Mouse (Mus musculus) ES-Bruce4 (cell line): ENCODE data around the gene Stoml1. TPM values are rescaled to one million over a fixed set of nuclear protein-coding genes. Genes with fewer than 3 reads are reported as not detected.

ENCODE experiments used
- H3K27ac ChIP-seq: 2 replicates; pipeline ENCODE4 v1.5.1; 2012; ENCODE audit warnings: low read length, inconsistent platforms; ENCODE audit not compliant: insufficient read depth
- H3K27me3 ChIP-seq: 2 replicates; pipeline ENCODE4 v1.6.1; 2012; ENCODE audit warnings: mild to moderate bottlenecking, low read length, inconsistent platforms; ENCODE audit not compliant: control insufficient read depth, poor library complexity, insufficient read depth, severe bottlenecking
- H3K36me3 ChIP-seq: 2 replicates; pipeline ENCODE4 v1.6.1; 2012; ENCODE audit warnings: inconsistent platforms, mild to moderate bottlenecking, low read length, moderate library complexity; ENCODE audit not compliant: control insufficient read depth, poor library complexity, insufficient read depth, severe bottlenecking
- H3K4me1 ChIP-seq: one replicate; pipeline ENCODE4 v1.8.1; 2011; ENCODE audit warnings: low read length; ENCODE audit not compliant: control insufficient read depth, insufficient read depth
- H3K4me3 ChIP-seq: 2 replicates; pipeline ENCODE4 v1.5.1; 2011; ENCODE audit warnings: low read depth, mild to moderate bottlenecking, low read length
- H3K9ac ChIP-seq: 2 replicates; pipeline ENCODE4 v1.6.1; 2012; ENCODE audit warnings: low read depth, mild to moderate bottlenecking, inconsistent platforms; ENCODE audit not compliant: poor library complexity, severe bottlenecking
- H3K9me3 ChIP-seq: replicated peaks from 2 replicates; pipeline ENCODE4 v1.6.1; 2012; ENCODE audit warnings: mild to moderate bottlenecking, low read length, inconsistent platforms; ENCODE audit not compliant: control insufficient read depth, poor library complexity, insufficient read depth, severe bottlenecking
- CTCF ChIP-seq: IDR thresholded peaks from one replicate; pipeline ENCODE4 v1.8.1; 2011; ENCODE audit warnings: low read depth, low read length
- EP300 ChIP-seq: IDR thresholded peaks from 2 replicates; pipeline ENCODE4 v1.6.1; 2011; ENCODE audit warnings: low read depth, low read length; ENCODE audit not compliant: insufficient read depth
- POLR2A ChIP-seq: IDR thresholded peaks from one replicate; pipeline ENCODE4 v1.8.1; 2011; ENCODE audit warnings: low read length; ENCODE audit not compliant: insufficient read depth
- polyA plus RNA-seq: library from polyadenylated mRNA; stranded (reverse); fragments of >200 nt; gene quantifications from 2 replicates; pipeline ENCODE4 v1.2.4, GENCODE M21; 2011; ENCODE audit warnings: low read depth; ENCODE audit not compliant: missing spikeins, insufficient read depth, insufficient read length

Stoml1 gene
- polyA plus RNA-seq, 1 experiment = 24.6 TPM

GRCm38 (mm10) chr9:58278821-58279723 is 26.1 kb downstream of the Stoml1 start:
- H3K36me3 ChIP-seq = no peaks in the 10 kb centered on the region
- peaks cover 2% of the 10 kb centered on the region for H3K4me1 ChIP-seq
- H3K4me3 ChIP-seq = no peak overlapping the region
- H3K27ac ChIP-seq = peak overlapping the region; percentile 99
- no peaks in the 10 kb centered on the region for H3K9me3 ChIP-seq
- peak; percentile 99 for TF ChIP-seq EP300
- TF ChIP-seq CTCF = no peak
- H3K27me3 ChIP-seq = no peaks in the 10 kb centered on the region
- peak overlapping the region; percentile 42 for H3K9ac ChIP-seq

- Histone ChIP-seq H3K4me1 (peaks cover 4% of the 10 kb centered on the region), H3K27ac (peak overlapping the region; percentile 99), H3K9ac (no peak overlapping the region; the same call in 1 of the 2 replicates), H3K9me3 (no peaks in the 10 kb centered on the region), H3K4me3 (no peak overlapping the region), H3K27me3 (no peaks in the 10 kb centered on the region), H3K36me3 (no peaks in the 10 kb centered on the region)
- peak; percentile 100 for TF ChIP-seq EP300
- no peak for TF ChIP-seq POLR2A
- no peak for TF ChIP-seq CTCF
Measured at GRCm38 (mm10) chr9:58279780-58280179, 26.8 kb downstream of the Stoml1 start.

- no peaks in the 10 kb centered on the region for H3K9me3 ChIP-seq
- H3K27me3 ChIP-seq = no peaks in the 10 kb centered on the region
- H3K4me1 ChIP-seq = peaks cover 8% of the 10 kb centered on the region
- H3K36me3 ChIP-seq = no peaks in the 10 kb centered on the region
- TF ChIP-seq CTCF (peak; percentile 47), EP300 (no peak)
- H3K4me3 ChIP-seq = no peak overlapping the region
- H3K27ac ChIP-seq = peak overlapping the region; percentile 99
- H3K9ac ChIP-seq = 0 out of 2 replicates have a peak overlapping the region, but pooled peaks have one; percentile 20
Measured at GRCm38 (mm10) chr9:58280259-58281109, 27.5 kb downstream of the Stoml1 start.

GRCm38 (mm10) chr9:58281597-58281996 is 28.6 kb downstream of the Stoml1 start:
- Histone ChIP-seq H3K27me3 (no peaks in the 10 kb centered on the region), H3K4me3 (no peak overlapping the region), H3K9me3 (no peaks in the 10 kb centered on the region), H3K4me1 (peaks cover 10% of the 10 kb centered on the region), H3K27ac (no peak overlapping the region), H3K9ac (no peak overlapping the region), H3K36me3 (no peaks in the 10 kb centered on the region)
- TF ChIP-seq CTCF = peak; percentile 47
- no peak for TF ChIP-seq EP300

- no peak overlapping the region for H3K4me3 ChIP-seq
- no peaks in the 10 kb centered on the region for H3K36me3 ChIP-seq
- no peak overlapping the region for H3K9ac ChIP-seq
- H3K27me3 ChIP-seq = no peaks in the 10 kb centered on the region
- TF ChIP-seq EP300 (no peak), POLR2A (no peak), CTCF (no peak)
- peaks cover 10% of the 10 kb centered on the region for H3K4me1 ChIP-seq
- no peaks in the 10 kb centered on the region for H3K9me3 ChIP-seq
- H3K27ac ChIP-seq = no peak overlapping the region; the same call in 1 of the 2 replicates
Measured at GRCm38 (mm10) chr9:58283431-58283830, 30.5 kb downstream of the Stoml1 start.
